Mouse (Mus musculus) left cerebral cortex, postnatal 10 days (tissue): Measurements from ENCODE around the gene Wbp11. TPM values are rescaled to one million over a fixed set of nuclear protein-coding genes. Genes with fewer than 3 reads are reported as not detected.

ENCODE experiments used
- DNase-seq, 2 experiments: peaks; one replicate each; pipeline ENCODE4 v3.0.0; 2021 to 2022; ENCODE audit warnings: low spot score in 2 of 2, mixed read lengths in 1 of 2; ENCODE audit errors: extremely low spot score in 1 of 2
- intact Hi-C: fragments of 180-260 bp; cut with DNase I; formaldehyde crosslinking; loops from one replicate; pipeline ENCODE4 v1.15.1; 2025
- total RNA-seq, 2 experiments: library from RNA; stranded (reverse); gene quantifications; 2 replicates each; pipeline ENCODE4 v1.2.3; 2021

Gene Wbp11
- 100 to 1,000 TPM; 123 to 124 TPM for total RNA-seq

DNA sequence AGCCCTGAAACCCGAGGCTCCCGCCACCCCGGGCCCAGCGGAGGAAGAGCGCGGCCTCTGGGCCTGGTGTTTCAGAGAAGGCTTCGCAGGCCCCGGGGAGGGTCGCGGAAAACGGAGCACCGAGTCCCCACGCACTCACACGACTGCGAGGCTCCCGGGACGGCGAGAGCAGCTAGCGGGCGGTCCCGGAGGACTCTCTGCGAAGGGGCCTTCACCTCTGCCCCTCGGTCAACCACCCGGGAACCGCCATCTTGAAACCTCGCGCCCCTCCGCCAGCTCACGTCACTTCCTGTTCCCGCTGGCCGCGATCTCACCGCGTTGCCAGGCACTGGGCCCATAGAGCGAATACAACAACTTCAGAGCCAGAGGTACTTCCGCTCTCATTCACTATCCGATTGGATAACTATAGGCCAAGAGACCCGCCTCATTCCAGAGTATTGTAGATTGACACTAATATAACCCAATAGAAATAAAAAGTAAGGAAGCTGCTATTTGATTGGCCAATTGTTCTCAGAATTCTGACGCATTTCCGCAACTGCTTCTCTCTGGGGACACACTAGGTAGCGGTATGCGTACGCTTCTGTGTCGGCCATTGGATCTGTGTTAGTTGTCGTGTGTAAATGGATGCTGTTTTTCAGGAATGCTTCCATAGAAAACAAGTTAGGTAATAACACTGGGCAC is at the start of gene Wbp11:
Gene Wbp11 (minus strand): TSS at position 353 of the 681 bp plus-strand sequence.
- peak; percentile 97 to 98 for DNase-seq
- intact Hi-C loops: no loop called here

DNA sequence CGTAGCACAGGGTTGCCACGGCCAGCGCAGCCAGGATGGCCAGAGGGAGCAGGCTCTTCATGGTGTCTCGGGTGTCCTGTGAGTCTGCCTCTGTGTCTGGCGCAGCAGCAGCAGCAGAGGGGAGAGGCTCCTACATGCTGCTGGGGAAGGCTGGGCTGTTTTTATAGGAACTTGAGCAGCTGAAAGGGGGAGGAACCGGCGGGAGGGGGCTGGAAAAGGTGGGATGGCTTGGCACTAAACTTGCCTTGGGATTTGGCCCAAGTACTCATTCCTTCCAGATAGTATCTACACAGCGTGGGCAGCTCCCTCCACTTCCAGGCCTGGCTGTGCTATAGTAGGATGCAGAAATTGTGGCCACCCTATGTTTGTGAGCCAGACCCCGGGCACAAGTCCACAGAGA is 47.6 kb upstream of the Wbp11 start, which contains the start of gene Mgp:
Gene Mgp (minus strand): TSS at position 154 of the 400 bp plus-strand sequence.
- DNase-seq: peak in 1 of 2 experiments; percentile 43
- intact Hi-C loops: no loop called here

DNA sequence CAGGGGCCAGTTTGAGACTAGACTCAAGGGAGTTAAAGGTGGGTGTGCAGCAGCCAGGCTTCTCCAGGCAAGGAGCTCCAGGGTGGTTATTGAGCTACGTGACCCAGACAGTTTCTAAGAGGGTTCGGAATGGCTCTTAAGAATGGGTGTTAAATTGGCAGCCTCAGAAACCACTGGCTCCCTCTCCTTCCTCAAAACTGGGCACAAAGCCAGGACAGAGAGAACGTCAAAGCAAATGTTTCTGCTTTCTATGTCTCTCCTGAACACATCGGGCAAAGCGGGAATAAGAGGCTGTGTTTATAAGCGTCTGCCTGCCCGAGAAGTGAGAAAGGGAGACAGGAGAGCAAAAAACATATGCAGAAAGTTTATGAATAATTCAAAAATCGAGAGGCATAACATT is 46.6 kb upstream of the Wbp11 start:
- intact Hi-C loops: no loop called here

DNA sequence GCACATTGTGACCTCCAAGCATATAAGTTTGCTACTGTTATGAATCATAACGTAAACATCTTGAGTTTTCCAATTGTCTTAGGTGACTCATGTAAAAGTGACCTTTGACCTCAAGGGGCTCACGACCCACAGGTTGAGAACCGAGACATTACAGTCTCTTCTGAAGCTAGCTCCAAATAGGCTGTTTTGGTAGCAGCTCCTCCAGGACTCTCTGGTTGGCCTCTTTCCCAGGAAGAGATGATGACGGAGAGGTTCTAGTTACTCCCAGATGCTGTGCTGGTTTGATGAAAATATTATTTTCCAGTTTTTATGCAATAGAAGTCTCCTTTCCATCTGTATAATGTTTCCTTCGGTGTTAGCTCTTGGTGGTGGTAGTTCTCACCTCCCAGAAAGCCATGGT is 40.9 kb upstream of the Wbp11 start:
- no peak for DNase-seq
- intact Hi-C loops: loop anchor here (10.0 kb wide), 1 partner anchor 296 kb away; no protein-coding TSS in a partner anchor

More for the DNA sequence above, 46.6 kb upstream of the Wbp11 start:
- peak; percentile 40 to 43 for DNase-seq

DNA sequence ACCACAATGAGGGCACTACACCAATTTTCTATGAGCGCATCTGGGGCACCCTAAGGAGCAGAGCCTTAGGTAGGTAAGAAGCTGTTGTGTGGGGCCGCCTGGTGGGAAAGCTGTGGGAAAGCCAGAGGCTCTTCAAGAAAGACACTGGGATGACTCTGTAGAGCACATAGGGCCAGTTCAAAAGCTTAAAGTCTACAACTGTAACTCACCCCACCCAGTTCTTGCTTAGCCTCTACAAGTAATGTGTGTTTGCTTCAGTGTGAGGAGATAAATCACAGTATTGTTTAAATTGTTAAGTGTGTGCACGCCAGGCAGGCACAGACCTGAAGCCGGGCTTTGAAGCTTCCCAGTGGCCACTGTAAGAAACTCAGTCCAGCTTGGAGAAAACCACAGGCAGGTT is 38.1 kb upstream of the Wbp11 start:
- DNase-seq: no peak
- intact Hi-C loops: loop anchor here (10.0 kb wide), 1 partner anchor 299 kb away; no protein-coding TSS in a partner anchor

DNA sequence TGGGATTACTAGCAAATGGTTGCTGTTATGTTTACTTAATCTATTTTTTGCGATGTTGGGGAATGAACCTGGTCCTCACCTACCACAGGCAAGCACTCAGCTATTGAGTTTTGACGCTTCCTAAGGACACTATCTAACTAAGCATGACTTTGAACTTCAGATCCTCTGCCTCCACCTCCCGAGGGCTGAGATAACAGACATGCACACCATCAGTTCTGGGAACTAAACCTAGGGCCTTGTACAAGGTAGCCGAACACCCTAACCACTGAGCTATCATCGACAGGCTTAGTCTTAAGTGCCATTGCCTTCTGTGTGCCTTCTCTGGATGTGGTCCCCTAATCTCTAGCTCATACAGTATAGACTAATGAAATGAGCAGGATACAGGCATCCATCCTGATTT is 37.3 kb upstream of the Wbp11 start:
- intact Hi-C loops: loop anchor here (10.0 kb wide), 1 partner anchor 299 kb away; no protein-coding TSS in a partner anchor

DNA sequence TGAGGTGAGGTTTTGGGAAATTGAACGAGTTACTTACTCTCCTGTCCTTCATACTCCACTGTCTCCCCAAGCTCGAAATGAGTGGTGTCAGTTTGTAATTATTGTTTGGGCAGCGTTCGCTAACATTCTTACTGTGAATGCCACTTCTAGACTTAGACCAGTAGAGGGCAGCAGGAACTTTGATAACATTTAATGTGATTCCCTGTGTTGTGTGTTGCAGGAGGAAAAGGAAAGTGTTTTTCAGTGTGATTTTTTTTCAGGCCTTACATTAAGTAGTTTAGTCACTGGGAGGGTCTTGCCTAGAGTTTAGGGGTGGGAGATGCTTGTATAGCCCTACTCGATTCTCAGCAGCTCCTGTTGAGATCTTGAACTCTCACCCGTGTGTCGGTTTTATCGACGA is 33.0 kb upstream of the Wbp11 start:
- DNase-seq: peak; percentile 13 to 46
- intact Hi-C loops: loop anchor here (5.0 to 10.0 kb wide), 3 partner anchors 106 to 304 kb away; no protein-coding TSS in a partner anchor

More for the DNA sequence above, 37.3 kb upstream of the Wbp11 start:
- no peak for DNase-seq

DNA sequence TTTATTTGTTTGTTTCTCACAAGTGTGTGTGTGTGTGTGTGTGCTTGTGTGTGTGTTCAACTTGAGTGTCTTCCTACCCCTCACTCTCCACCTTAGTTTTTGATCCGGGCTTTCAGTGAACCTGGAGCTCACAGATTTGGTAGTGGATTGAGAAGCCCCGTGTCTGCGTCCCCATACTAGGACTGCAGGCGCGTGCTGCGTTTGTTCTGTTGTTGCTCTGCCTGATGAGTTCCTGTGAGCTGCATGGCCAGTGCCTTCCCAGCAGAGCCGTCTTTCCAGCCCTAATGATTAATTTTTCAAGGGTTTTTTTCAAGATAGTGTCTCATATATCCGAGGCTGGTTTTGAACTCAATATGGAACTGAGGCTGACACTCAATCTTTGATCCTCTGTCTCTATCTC is 30.4 kb upstream of the Wbp11 start:
- intact Hi-C loops: no loop called here
- DNase-seq: peak in 1 of 2 experiments; percentile 10

DNA sequence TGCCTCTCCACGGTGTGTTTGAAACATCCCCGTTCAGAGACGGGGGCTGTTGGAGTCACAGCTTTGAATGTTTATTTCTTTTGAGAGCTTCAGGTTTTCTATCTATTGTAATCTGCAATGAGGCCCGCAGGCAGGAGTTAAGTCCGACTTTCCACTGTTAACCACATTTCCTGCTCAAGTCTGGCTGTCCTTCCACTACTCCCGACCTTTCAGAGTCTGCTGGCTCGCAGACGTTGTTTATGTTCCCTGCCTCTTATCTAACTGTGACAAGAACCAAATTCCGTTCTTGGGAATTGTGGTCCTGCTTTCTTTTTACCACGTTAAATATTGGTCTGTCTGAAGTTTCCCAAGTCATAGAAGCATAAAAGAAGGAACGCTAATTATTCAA is 29.8 kb upstream of the Wbp11 start:
- DNase-seq: peak in 1 of 2 experiments; percentile 9
- intact Hi-C loops: no loop called here

DNA sequence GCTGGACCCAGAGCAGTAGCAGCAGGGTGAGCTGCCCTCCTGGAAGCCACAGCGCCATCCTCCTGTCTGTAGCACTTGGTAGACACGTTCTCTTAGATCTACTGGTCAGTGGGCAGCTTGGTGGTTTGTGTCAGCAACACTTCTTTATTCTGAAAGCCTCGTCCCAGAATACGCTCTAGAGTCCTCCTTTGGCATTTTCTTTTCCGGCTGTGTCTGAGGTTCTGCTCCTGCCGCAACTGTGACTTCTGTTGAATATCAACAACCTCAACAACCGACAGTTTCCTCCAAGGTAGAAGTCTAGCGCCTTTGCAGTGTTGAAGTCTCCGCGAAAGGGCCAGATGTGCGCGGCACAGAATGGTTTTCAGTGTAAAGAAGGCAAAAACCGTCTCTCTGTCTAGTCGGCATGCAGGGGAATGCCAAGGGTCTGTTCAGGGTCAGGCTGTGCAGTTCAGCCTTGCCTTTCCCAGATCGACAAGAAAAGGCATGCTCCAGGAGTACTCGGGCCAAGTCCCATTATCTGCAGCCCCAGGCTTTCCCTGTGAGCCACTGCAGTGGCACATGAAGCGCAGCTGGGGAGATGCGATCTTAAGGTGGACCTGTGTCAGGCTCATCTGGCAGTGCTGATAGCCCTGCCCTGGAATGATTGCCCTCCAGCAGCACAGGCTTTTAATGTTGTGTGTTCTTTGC is 29.3 kb upstream of the Wbp11 start, which contains the start of gene Art4:
Gene Art4 (minus strand): TSS at position 548 of the 687 bp plus-strand sequence.
- DNase-seq: no peak
- intact Hi-C loops: no loop called here

DNA sequence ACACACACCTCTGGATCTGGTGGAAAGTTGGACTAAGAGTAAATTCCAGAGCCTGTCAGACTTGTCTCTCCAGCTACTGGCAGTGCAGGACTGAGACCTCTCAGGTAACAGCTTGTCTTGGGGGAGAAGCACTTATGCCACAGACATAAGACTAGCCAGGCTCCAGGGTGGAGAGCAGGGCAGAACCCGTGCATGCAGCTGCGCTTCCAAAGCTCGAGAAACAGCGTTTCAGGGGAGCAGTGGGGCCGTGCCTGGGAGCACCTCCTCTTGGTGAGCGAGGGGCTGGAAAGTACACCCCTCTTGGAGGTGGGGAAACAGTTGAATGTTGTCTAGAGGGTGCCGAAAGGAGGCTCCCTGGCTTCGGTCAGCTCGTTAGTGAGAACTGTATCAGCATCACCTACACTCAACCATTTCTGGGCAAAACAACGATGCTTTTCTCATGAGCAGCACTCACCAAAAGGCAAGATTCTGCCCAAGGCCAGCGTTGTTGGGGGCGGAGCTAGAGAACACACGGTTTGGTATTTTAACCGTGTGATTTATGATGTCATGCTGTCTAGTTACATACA is 28.1 kb upstream of the Wbp11 start:
- intact Hi-C loops: no loop called here
- DNase-seq: peak in 1 of 2 experiments; percentile 5

DNA sequence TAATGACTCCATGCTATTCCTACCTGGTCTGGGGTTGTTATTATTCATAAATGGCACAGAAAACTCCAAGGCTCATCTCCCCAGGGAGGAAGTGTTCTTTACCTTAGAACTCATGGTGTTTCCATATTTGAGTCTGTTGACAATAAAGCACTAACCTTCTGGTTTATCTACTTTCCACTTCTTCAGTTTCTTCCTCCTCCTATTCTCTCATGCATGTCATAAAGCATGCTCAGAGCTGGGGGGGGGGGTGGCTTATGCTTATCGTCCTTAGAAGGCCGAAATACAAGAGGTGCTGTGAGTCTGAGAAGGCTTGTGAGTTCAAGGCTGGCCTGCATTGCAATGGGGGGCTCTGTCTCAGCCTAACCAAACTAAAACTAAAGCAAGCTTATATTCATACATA is 27.1 kb upstream of the Wbp11 start:
- no peak for DNase-seq
- intact Hi-C loops: no loop called here

DNA sequence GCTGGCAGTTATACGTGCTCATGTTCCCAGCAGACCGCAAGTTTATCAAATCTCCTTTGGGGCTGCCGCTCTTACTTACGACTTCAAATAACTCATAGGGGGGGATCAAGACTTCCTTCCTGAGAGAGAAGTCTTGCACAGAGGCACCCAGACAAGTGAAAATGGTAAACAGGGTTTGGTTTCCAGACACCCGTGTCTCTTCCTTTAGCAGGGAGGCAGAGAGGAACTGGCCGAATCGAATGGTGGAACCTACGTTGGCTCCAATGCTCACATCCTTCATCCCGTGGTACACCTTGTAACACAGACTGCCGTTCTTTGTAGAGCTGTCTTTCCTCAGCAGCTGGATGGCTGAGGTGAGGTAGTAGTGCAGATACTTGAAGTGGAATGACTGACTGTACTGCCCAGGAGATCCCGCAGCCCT is 26.3 kb upstream of the Wbp11 start:
- intact Hi-C loops: no loop called here
- no peak for DNase-seq

DNA sequence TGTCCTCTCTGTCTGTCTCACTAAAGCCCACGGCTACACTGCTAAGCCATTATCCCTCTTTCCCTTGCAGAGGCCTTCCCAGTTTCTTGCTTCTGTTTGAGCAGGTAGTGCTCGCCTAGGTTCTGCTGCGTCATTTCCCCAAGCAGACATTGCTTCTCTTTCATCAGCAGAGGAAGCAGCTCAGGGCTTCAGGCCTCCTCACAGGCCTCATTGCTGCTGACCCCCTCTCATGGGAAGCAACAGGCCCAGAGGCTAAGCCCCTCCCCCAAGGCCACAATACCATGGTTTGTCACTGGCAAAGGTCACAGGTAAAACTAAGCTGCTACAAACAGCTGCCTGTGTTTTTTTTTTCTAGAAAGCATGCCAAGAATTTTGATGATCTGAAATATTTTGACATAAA is 24.7 kb upstream of the Wbp11 start:
- intact Hi-C loops: no loop called here
- DNase-seq: no peak

DNA sequence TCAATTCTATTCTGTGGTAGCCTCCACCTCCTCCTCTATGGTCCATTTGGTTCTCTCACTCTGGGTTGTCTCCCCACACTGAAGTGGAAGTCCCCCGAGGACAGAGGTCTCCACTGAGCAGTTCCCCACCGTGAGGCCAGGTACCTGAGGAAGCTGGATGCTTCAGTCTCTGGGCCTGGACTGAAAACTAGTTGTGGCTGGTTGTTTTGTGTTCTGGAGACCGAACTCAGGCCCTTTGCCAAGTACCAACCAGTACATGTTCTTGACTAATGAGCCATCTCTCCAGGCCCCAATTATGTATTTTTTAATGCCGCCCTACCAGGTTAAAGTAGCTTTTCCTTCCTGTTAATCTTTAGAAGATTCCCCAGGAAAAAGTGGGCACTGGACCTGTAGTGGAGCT is 24.3 kb upstream of the Wbp11 start:
- intact Hi-C loops: no loop called here
- DNase-seq: no peak

DNA sequence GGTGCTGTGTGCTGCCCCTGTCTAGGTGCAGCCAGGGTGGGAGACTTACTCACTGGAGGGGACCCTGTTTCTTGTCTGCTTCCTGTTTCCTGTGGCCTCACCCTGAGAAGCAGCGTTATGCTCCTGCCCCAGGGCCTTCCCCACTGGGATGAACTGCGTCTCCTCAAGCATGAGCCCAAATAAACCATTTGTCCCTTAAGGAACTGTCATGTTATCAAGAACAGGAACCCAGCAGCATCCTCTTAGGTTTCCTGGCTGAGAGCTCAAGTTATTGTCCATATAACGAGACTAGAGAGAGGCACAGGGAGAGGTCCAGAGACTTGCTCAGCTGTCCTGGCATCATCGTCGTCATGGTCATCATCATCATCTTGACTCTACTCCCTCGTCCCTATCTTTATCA is 22.2 kb upstream of the Wbp11 start:
- DNase-seq: no peak
- intact Hi-C loops: no loop called here

DNA sequence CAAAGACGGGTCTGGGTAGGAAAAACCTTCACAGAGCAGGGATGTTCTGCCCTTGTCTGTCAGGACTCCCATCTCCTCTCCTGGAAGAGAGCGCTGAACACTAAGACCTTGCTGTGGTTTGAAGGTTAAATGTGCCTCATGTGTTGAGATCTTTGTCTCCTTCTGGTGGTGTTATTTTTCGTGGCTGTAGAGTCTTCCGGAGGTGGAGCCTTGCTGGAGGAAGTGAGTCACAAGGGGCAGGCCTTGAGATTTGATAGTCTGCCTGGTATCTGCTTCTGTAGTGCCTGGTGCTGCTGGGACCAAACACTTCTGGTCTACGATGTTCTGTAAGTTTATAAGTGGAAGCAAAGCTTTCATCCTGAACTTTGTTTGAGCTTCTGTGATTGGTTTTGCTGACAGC is 20.9 kb upstream of the Wbp11 start:
- intact Hi-C loops: no loop called here
- no peak for DNase-seq

DNA sequence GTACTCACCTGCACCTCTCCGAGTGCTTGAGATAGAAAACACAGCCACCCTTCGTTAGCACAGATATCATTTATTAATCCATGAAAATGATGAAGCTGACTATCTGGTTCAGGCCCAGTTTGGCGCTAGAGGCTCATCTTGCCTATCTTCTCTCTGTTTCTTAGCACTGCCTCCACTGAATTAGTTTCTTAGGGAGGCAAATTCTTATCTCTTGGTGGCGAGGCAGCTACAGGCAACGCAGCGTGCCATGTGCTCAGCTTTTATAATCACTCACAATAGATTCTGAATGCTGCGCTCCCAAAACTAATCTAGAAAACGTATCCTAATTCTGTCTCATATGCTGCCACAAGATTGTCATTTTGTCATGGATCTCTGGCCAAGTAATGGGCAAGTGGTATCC is 20.4 kb upstream of the Wbp11 start:
- intact Hi-C loops: no loop called here
- DNase-seq: no peak

DNA sequence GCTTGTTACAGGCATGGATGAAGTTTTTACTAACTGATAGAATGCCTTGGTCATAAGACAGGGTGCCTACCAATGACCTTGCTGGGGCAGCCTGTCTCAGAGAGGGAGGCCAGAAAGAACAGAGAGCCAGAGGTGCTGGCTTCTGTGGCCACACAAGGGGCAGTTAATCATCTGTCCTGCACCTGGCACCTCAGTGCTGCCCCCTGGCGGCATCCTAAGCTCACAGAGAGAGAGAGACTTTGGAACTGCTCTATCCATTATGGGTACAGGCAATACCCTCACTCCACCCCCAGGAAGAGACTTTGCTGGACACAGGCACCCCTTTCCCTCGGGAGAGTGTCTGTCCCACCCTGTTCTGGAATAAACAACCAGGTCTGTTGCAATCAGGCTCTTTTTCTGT is 19.8 kb upstream of the Wbp11 start:
- DNase-seq: peak in 1 of 2 experiments; percentile 68
- intact Hi-C loops: no loop called here

DNA sequence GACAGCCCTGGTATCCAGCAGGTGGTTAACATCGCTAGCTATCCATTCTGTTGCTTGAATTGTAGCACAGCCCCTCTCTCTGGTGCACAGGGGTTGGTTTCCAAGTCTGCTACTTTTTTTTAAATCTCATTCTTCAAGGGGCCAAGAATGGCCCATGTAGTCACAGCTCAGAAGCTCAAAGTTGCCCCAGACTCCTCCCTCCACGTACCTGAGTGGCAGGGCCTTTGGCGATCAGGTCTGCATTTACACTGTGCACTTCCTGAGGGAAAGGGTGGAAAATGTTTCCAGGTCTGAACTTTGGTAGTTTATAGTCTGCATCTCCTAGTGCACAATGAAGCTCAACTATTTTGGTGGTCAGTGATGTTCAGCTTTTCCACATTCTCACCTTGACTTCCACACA is 19.2 kb upstream of the Wbp11 start:
- no peak for DNase-seq
- intact Hi-C loops: no loop called here
